Mouse (Mus musculus) stomach, postnatal 0 days (tissue): ENCODE measurements around the gene Xylt1.

Source experiments
- CTCF ChIP-seq: IDR thresholded peaks from 2 replicates; pipeline ENCODE4 v1.5.1; 2016; ENCODE audit warnings: antibody characterized with exemption, low read depth, mild to moderate bottlenecking, moderate library complexity
- EP300 ChIP-seq: optimal IDR thresholded peaks from 2 replicates; pipeline ENCODE3; 2016; ENCODE audit warnings: antibody characterized with exemption

GRCm38 (mm10) chr7:117595029-117595695, 214.4 kb downstream of the Xylt1 start:
- TF ChIP-seq CTCF, result no peak
- TF ChIP-seq EP300, result no peak
